In genomic region chr7:35000839-35001238, GRCm38 (mm10) we compare ENCODE assay signal across 9 mouse cellular contexts. TPM values are rescaled to one million over a fixed set of nuclear protein-coding genes. Genes with fewer than 3 reads are reported as not detected.
A peak's percentile ranks its signal among the peaks of the same experiment; 100 is the strongest.
DNase-seq lines count a peak whose midpoint lies in the region; ATAC-seq lines count a peak whose summit lies in the region.
"Had no signal": no experiment of that assay in that cellular context is flagged by ENCODE, and none has a peak within 500 bp of the region (broad histone marks: within the 10 kb centered on the region; RNA-seq: fewer than 3 reads in every experiment).

No protein-coding gene starts in this region.

- no peak for DNase-seq in heart, postnatal 25 days (ENCODE audit: low spot score)
- peak; percentile 55 for DNase-seq in A20 (ENCODE audit: low read depth, low spot score)
- DNase-seq in WW6 (ENCODE audit: low read depth, low spot score): peak; percentile 9
- DNase-seq in layer of hippocampus, adult 9-10 months (ENCODE audit: low spot score): peak; percentile 35
- DNase-seq in thymus, postnatal 4 days: peak; percentile 79

- ATAC-seq in heart, embryonic 14.5 days (ENCODE audit: insufficient number of reproducible peaks, insufficient read depth, low FRiP score, low read depth): 0 out of 2 replicates have a peak, but pooled peaks have one; percentile 14
- peak; percentile 77 for ATAC-seq in erythroblast, adult 5-6 weeks (replicated peaks; ENCODE audit: low FRiP score, poor library complexity, severe bottlenecking)
- peak; percentile 54 for ATAC-seq in megakaryocyte, adult 5-6 weeks (ENCODE audit: poor library complexity, severe bottlenecking)

- 39% methylated on average over 6 of the region's 6 CpGs for WGBS in heart, embryonic 14.5 days

- no peak overlapping the region for H3K4me2 ChIP-seq in heart, embryonic 14.5 days (ENCODE audit: low read length)
- H3K4me2 ChIP-seq: embryonic facial prominence, embryonic 13.5 days had no signal

- H3K4me1 ChIP-seq in heart, embryonic 14.5 days (ENCODE audit: control insufficient read depth in 2 of 2, insufficient read depth in 2 of 2, low read length in 2 of 2): peaks cover 6% of the 10 kb centered on the region in 2 experiments; a peak in 2 of 4 replicates

- intact Hi-C loops in heart, postnatal 25 days (cut with DNase I): loop anchor here (5.0 kb wide), 1 partner anchor 324 kb away; no protein-coding TSS in a partner anchor

- no peak overlapping the region for H3K9ac ChIP-seq in heart, embryonic 14.5 days (ENCODE audit: low read length)
- H3K9ac ChIP-seq: embryonic facial prominence, embryonic 13.5 days had no signal

- H3K27ac ChIP-seq in heart, embryonic 14.5 days (replicated peaks in 1 of 2; ENCODE audit: control insufficient read depth in 1 of 2, insufficient read depth in 1 of 2, low read depth in 2 of 2, low read length in 2 of 2): no peak overlapping the region
- H3K27ac ChIP-seq: embryonic facial prominence, embryonic 13.5 days had no signal

- no peaks in the 10 kb centered on the region for H3K9me3 ChIP-seq in heart, embryonic 14.5 days (ENCODE audit: control insufficient read depth, low read length)
- H3K9me3 ChIP-seq: embryonic facial prominence, embryonic 13.5 days had no signal

- no peak overlapping the region for H3K4me3 ChIP-seq in heart, embryonic 14.5 days (ENCODE audit: control insufficient read depth in 1 of 2, insufficient read depth in 1 of 2, low read depth in 1 of 2, low read length in 2 of 2)
- H3K4me3 ChIP-seq: embryonic facial prominence, embryonic 13.5 days had no signal

- no peaks in the 10 kb centered on the region for H3K27me3 ChIP-seq in heart, embryonic 14.5 days (ENCODE audit: control insufficient read depth, insufficient read depth, low read length)
- H3K27me3 ChIP-seq: embryonic facial prominence, embryonic 13.5 days had no signal

- H3K36me3 ChIP-seq in heart, embryonic 14.5 days (ENCODE audit: control insufficient read depth, insufficient read depth, low read length): no peaks in the 10 kb centered on the region
- H3K36me3 ChIP-seq: embryonic facial prominence, embryonic 13.5 days had no signal

RNA-seq across cellular contexts. Expression of gene Cebpg, which starts 55.5 kb away (rescaled TPM):
- 15.7 and 18.3 TPM in 2 replicates for polyA plus RNA-seq in heart, embryonic 14.5 days (2014; fragmentation: Nextera tagmentation; extraction: Ambion mirVana)
- total RNA-seq in heart, postnatal 25 days (2021): 10 to 100 TPM; 20.9 to 23.7 TPM
- 8.5 and 13.0 TPM in 2 replicates for total RNA-seq in erythroblast, adult 5-6 weeks (2015; ENCODE audit: low replicate concordance)
- 26.9 and 28.3 TPM in 2 replicates for total RNA-seq in erythroblast, adult 5-6 weeks (2017; ENCODE audit: low replicate concordance)
- total RNA-seq in megakaryocyte, adult 5-6 weeks (2015): 29.8 and 33.5 TPM in 2 replicates
- total RNA-seq in megakaryocyte, adult 5-6 weeks (2017): 60.1 and 86.5 TPM in 2 replicates

Comparison
In these comparisons a context has a peak if more than half of its experiments do, and no peak if none do; other contexts are left out.
1. ATAC-seq: peak in every context shown above with its lines; median percentile 77 in erythroblast, adult 5-6 weeks; 54 in megakaryocyte, adult 5-6 weeks; 14 in heart, embryonic 14.5 days.